Mouse (Mus musculus): ENCODE data around the gene Unc5b.

Gene Unc5b

DNA sequence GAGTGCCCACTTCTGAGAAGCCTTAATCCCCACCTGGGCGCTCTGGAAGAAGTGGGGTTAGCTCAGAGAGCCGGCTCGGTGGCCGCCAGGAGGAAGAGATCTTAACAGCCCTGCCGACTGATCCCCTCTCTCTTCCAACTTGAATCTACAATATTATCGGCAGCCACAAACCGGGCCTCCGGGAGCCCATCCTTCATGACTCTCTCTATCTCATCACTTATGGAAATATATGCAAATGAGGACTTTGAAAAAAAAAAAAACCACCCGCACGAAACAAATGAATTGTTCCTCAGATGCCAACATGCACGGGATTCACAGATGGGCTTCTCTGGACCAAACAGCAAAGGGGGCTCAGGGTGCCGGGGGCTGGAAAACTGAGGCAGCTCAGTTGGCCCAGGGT lies 109.7 kb downstream of the Unc5b start:
- no peak for DNase-seq (ENCODE audit: low read depth)

DNA sequence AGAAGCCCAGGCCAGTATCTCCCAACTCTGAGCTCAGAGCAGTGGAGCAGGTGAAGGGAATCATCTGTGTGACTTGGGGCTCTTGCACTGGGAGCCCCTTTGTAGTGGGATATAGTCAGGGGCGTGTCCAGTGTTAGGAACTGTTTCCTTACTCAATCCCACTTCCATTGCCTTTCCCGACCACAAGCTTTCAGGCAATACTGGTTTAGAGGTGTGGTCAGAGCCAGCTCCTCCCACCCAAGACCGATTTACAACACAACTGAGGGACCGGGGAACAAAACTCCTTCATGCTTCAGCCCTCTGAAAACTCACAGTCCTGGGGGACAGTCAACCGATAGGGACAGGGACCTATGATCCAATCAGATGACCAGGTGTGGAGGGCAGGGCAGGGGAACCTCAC lies 110.9 kb downstream of the Unc5b start:
- DNase-seq (ENCODE audit: low read depth): no peak

DNA sequence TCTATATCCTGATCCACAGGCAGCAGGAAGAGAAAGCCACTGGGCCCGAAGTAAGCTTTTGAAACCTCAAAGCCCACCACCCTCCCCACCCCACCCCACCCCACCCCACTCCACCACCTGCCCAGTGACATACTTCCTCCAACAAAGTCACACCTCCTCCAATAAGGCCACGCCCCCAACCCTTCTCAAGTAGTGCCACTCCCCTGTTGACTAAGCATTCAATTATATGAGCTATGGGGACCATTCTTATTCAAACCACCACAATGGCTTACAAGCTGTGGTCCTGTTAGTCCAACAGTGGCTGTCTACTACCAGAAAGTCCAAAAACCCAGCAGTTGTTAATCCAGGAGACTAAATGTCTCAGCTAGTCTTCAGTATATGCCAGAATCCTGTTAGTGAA lies 112.9 kb downstream of the Unc5b start:
- no peak for DNase-seq (ENCODE audit: low read depth)

DNA sequence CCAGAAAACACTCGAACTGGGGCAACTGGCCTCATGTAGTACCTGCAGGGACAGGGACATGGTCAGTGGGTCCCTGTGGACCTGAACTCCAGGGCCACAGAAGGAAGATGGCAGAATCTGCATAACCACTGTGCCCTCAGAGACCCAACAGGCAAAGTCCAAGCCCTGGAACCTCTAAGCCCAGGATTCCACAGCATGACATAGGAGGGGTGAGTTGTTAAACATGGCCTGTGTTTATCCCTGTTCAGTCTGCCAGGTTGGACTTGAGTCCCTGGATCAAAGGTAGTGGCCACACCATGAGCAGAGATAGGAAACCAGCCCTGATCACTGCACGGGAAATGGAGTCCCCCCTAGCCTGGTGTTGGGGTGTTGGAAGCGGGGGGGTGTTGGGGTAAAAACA lies 114.9 kb downstream of the Unc5b start:
- DNase-seq (ENCODE audit: low read depth): no peak

All from induced T-regulatory cell, adult 2 months (primary cell).